Mouse (Mus musculus) heart, embryonic 11.5 days (tissue): ENCODE data around the gene Hspa1l. TPM values are rescaled to one million over a fixed set of nuclear protein-coding genes. Genes with fewer than 3 reads are reported as not detected.
"Not testable (repeated sequence)": the region's sequence is repeated elsewhere in the genome, so short reads cannot be mapped to it uniquely, and the experiment has no call there.

Source experiments
- ATAC-seq: fragments of 200-750 bp; cut with Nextera tagmentation; replicated peaks from 2 replicates; pipeline ENCODE4 v1.8.0; 2017; ENCODE audit warnings: moderate library complexity; ENCODE audit not compliant: insufficient number of reproducible peaks, low FRiP score, low TSS enrichment
- H3K27ac ChIP-seq: fragments of 300-500 bp; sonication (generic); 2 replicates; pipeline ENCODE4 v1.5.1; 2014; ENCODE audit warnings: mild to moderate bottlenecking, low read depth, low read length
- H3K27me3 ChIP-seq: fragments of 300-500 bp; sonication (generic); 2 replicates; pipeline ENCODE4 v1.6.1; 2014; ENCODE audit warnings: mild to moderate bottlenecking, low read length, mixed read lengths; ENCODE audit not compliant: control insufficient read depth, insufficient read depth
- H3K36me3 ChIP-seq: fragments of 300-500 bp; sonication (generic); 2 replicates; pipeline ENCODE4 v1.6.1; 2014; ENCODE audit warnings: mild to moderate bottlenecking, low read length, moderate library complexity, mixed read lengths; ENCODE audit not compliant: control insufficient read depth, insufficient read depth
- H3K4me1 ChIP-seq: fragments of 300-500 bp; sonication (generic); 2 replicates; pipeline ENCODE4 v1.6.1; 2014; ENCODE audit warnings: low read length; ENCODE audit not compliant: control insufficient read depth, insufficient read depth
- H3K4me2 ChIP-seq: fragments of 300-500 bp; sonication (generic); 2 replicates; pipeline ENCODE4 v1.6.1; 2014; ENCODE audit warnings: mild to moderate bottlenecking, moderate library complexity
- H3K4me3 ChIP-seq: fragments of 300-500 bp; sonication (generic); 2 replicates; pipeline ENCODE4 v1.5.1; 2014; ENCODE audit warnings: low read depth, low read length
- H3K9ac ChIP-seq: fragments of 300-500 bp; sonication (generic); 2 replicates; pipeline ENCODE4 v1.6.1; 2014; ENCODE audit warnings: mild to moderate bottlenecking, low read depth, low read length, moderate library complexity
- H3K9me3 ChIP-seq: fragments of 300-500 bp; sonication (generic); replicated peaks from 2 replicates; pipeline ENCODE4 v1.6.1; 2016; ENCODE audit warnings: low read length; ENCODE audit not compliant: control insufficient read depth
- WGBS: fragments of 180-500 bp; shearing (Covaris S2); extraction: QIAGEN DNeasy Blood & Tissue Kit; methylation state at CpG from one replicate; pipeline ENCODE4 v1.1.7; 2014; ENCODE audit not compliant: insufficient replicate concordance; 5-methylcytosine and 5-hydroxymethylcytosine counted together
- polyA plus RNA-seq: library from polyadenylated mRNA; unstranded; fragments of >200 nt; fragmentation: Nextera tagmentation; extraction: Ambion mirVana; gene quantifications from 2 replicates; pipeline ENCODE4 v1.2.1, GENCODE M21; 2014

Gene Hspa1l
- polyA plus RNA-seq, 1 experiment from 2014 or later: 1.7 TPM

- Histone ChIP-seq H3K9ac (no peak overlapping the region), H3K27ac (no peak overlapping the region), H3K27me3 (peaks cover 3% of the 10 kb centered on the region; the same call in 1 of the 2 replicates), H3K4me1 (peaks cover 7% of the 10 kb centered on the region; the same call in 1 of the 2 replicates), H3K4me2 (no peak overlapping the region), H3K4me3 (no peak overlapping the region), H3K36me3 (no peaks in the 10 kb centered on the region), H3K9me3 (no peaks in the 10 kb centered on the region)
- no peak for ATAC-seq
These were observed 11.6 kb upstream of the Hspa1l start for GRCm38 (mm10) chr17:34960702-34961493.

GRCm38 (mm10) chr17:34962125-34962524 is 10.4 kb upstream of the Hspa1l start:
- no peaks in the 10 kb centered on the region for H3K9me3 ChIP-seq
- H3K9ac ChIP-seq: 0 out of 2 replicates have a peak overlapping the region, but pooled peaks have one; percentile 22
- H3K4me1 ChIP-seq: peaks cover 7% of the 10 kb centered on the region; the same call in 1 of the 2 replicates
- no peaks in the 10 kb centered on the region for H3K27me3 ChIP-seq
- no peak overlapping the region for H3K4me2 ChIP-seq
- no peak overlapping the region for H3K4me3 ChIP-seq
- WGBS: 39% methylated on average over 3 of the region's 3 CpGs
- no peak for ATAC-seq
- H3K36me3 ChIP-seq: no peaks in the 10 kb centered on the region
- H3K27ac ChIP-seq: no peak overlapping the region

- peaks cover 4% of the 10 kb centered on the region; the same call in 1 of the 2 replicates for H3K27me3 ChIP-seq
- H3K9ac ChIP-seq: no peak overlapping the region
- no peak overlapping the region for H3K4me2 ChIP-seq
- H3K9me3 ChIP-seq: no peaks in the 10 kb centered on the region
- no peak overlapping the region for H3K27ac ChIP-seq
- WGBS: 64% methylated on average over 1 of the region's 1 CpGs
- no peaks in the 10 kb centered on the region for H3K36me3 ChIP-seq
- peaks cover 7% of the 10 kb centered on the region; the same call in 1 of the 2 replicates for H3K4me1 ChIP-seq
- H3K4me3 ChIP-seq: no peak overlapping the region
- no peak for ATAC-seq
These were observed 9.7 kb upstream of the Hspa1l start for GRCm38 (mm10) chr17:34962841-34963240.

- Histone ChIP-seq H3K9ac (no peak overlapping the region), H3K4me1 (peaks cover 7% of the 10 kb centered on the region; the same call in 1 of the 2 replicates), H3K27ac (no peak overlapping the region), H3K27me3 (peaks cover 21% of the 10 kb centered on the region), H3K4me3 (no peak overlapping the region), H3K36me3 (no peaks in the 10 kb centered on the region), H3K4me2 (no peak overlapping the region), H3K9me3 (no peaks in the 10 kb centered on the region)
- 14% methylated on average over 1 of the region's 1 CpGs for WGBS
- ATAC-seq: no peak
These were observed 7.9 kb upstream of the Hspa1l start for GRCm38 (mm10) chr17:34964640-34965049.

- H3K27ac ChIP-seq: no peak overlapping the region
- no peak overlapping the region for H3K4me2 ChIP-seq
- H3K9ac ChIP-seq: no peak overlapping the region
- H3K9me3 ChIP-seq: no peaks in the 10 kb centered on the region
- H3K27me3 ChIP-seq: peaks cover 24% of the 10 kb centered on the region
- no peaks in the 10 kb centered on the region for H3K36me3 ChIP-seq
- 61% methylated on average over 5 of the region's 5 CpGs for WGBS
- H3K4me1 ChIP-seq: no peaks in the 10 kb centered on the region
- no peak overlapping the region for H3K4me3 ChIP-seq
- no peak for ATAC-seq
These were observed 6.9 kb upstream of the Hspa1l start for GRCm38 (mm10) chr17:34965627-34966026.

GRCm38 (mm10) chr17:34969822-34970221 is 2.7 kb upstream of the Hspa1l start, which contains the start of gene Gm20481:
TSS of gene Gm20481 (plus strand) at chr17:34969912.
- not testable (repeated sequence) for H3K4me2 ChIP-seq, H3K36me3 ChIP-seq, H3K27ac ChIP-seq, ATAC-seq, H3K9me3 ChIP-seq, H3K9ac ChIP-seq, H3K4me1 ChIP-seq, H3K4me3 ChIP-seq
- peaks cover 24% of the 10 kb centered on the region for H3K27me3 ChIP-seq
- WGBS: 62% methylated on average over 6 of the region's 11 CpGs

- H3K4me1 ChIP-seq: not testable (repeated sequence)
These were observed 1.7 kb upstream of the Hspa1l start for GRCm38 (mm10) chr17:34970850-34971249.

GRCm38 (mm10) chr17:34971694-34972068 is 822 bp upstream of the Hspa1l start:
- not testable (repeated sequence) for H3K36me3 ChIP-seq, H3K27ac ChIP-seq, H3K4me1 ChIP-seq, H3K9me3 ChIP-seq, H3K9ac ChIP-seq, ATAC-seq
- peaks cover 24% of the 10 kb centered on the region for H3K27me3 ChIP-seq
- under 1% methylated on average over 17 of the region's 43 CpGs for WGBS
- peak overlapping the region; percentile 86 for H3K4me2 ChIP-seq
- H3K4me3 ChIP-seq: peak overlapping the region; percentile 45

More at GRCm38 (mm10) chr17:34970850-34971249, 1.7 kb upstream of the Hspa1l start:
- H3K27me3 ChIP-seq: peaks cover 24% of the 10 kb centered on the region
- H3K27ac ChIP-seq, ATAC-seq, H3K9me3 ChIP-seq, H3K36me3 ChIP-seq, H3K9ac ChIP-seq, H3K4me3 ChIP-seq, H3K4me2 ChIP-seq: not testable (repeated sequence)
- 34% methylated on average over 19 of the region's 37 CpGs for WGBS
